Mouse (Mus musculus): Measurements from ENCODE around the gene Cdca7. TPM values are rescaled to one million over a fixed set of nuclear protein-coding genes. Genes with fewer than 3 reads are reported as not detected.

The Cdca7 gene
- polyA plus RNA-seq, 1 experiment from 2014 or later: 233 TPM

DNA sequence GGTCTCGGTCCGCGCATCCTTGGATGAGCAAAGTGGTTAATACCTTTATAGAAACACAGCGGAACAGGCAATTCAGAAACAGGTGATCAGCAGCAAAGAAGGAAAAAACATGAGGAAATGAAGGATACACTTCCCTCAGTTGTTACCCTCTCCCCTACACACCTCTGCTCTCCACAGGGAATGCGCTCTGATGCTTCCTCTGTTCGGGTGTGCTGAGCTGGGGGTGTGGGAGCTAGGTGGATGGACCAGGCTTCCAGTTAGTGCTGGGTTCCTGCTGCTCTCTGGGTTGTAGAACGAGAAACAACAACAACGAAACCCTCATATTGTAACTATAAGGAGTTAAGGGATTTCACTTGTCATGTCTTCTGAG lies 40.7 kb downstream of the Cdca7 start:
- no peak for ATAC-seq (replicated peaks; ENCODE audit: insufficient number of reproducible peaks, low FRiP score, low TSS enrichment, low read depth)

DNA sequence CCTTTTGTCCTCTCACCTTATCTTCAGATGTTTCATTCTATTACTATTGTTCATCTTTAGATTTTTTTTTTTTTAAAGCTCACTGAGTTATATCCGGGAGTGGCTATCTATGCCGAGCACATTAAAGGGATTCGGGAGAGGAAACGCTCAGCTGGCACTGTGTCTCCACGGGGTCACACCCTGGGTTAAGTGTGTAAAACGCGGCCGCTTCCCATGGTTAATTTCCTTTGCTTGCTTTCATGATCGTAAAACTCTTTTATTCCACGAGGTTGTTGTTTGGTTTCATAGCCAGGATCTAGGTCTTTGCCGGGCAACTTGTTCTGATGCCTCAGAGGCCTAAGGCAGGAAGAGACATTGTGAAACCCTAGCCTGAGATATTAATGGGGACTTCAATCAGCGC lies 48.1 kb downstream of the Cdca7 start:
- Histone ChIP-seq H3K4me3 (ENCODE audit: low read depth, low read length) (no peak overlapping the region), H3K9me3 (replicated peaks; ENCODE audit: control insufficient read depth, low read length) (no peaks in the 10 kb centered on the region), H3K9ac (replicated peaks; ENCODE audit: low read length) (no peak overlapping the region), H3K36me3 (replicated peaks; ENCODE audit: control insufficient read depth, insufficient read depth, low read depth, low read length) (no peaks in the 10 kb centered on the region), H3K27me3 (ENCODE audit: control insufficient read depth, insufficient read depth, low read length) (no peaks in the 10 kb centered on the region), H3K4me1 (ENCODE audit: control insufficient read depth, insufficient read depth, low read length) (no peaks in the 10 kb centered on the region), H3K4me2 (ENCODE audit: low read depth, low read length) (no peak overlapping the region), H3K27ac (replicated peaks; ENCODE audit: low read depth, low read length) (no peak overlapping the region)
- DNase-seq (ENCODE audit: low spot score) (no peak), ATAC-seq (replicated peaks; ENCODE audit: insufficient number of reproducible peaks, low FRiP score, low TSS enrichment, low read depth) (no peak)
- 67% methylated on average over 12 of the region's 12 CpGs for WGBS

More for the DNA sequence above, 40.7 kb downstream of the Cdca7 start:
- H3K9me3 ChIP-seq (replicated peaks; ENCODE audit: control insufficient read depth, low read length): no peaks in the 10 kb centered on the region
- no peaks in the 10 kb centered on the region; the same call in 1 of the 2 replicates for H3K4me1 ChIP-seq (ENCODE audit: control insufficient read depth, insufficient read depth, low read length)
- no peak overlapping the region for H3K4me3 ChIP-seq (ENCODE audit: low read depth, low read length)
- DNase-seq (ENCODE audit: low spot score): no peak
- 28% methylated on average over 8 of the region's 8 CpGs for WGBS
- H3K4me2 ChIP-seq (ENCODE audit: low read depth, low read length): no peak overlapping the region
- no peaks in the 10 kb centered on the region for H3K27me3 ChIP-seq (ENCODE audit: control insufficient read depth, insufficient read depth, low read length)
- H3K27ac ChIP-seq (replicated peaks; ENCODE audit: low read depth, low read length): no peak overlapping the region
- H3K36me3 ChIP-seq (replicated peaks; ENCODE audit: control insufficient read depth, insufficient read depth, low read depth, low read length): no peaks in the 10 kb centered on the region
- H3K9ac ChIP-seq (replicated peaks; ENCODE audit: low read length): no peak overlapping the region

DNA sequence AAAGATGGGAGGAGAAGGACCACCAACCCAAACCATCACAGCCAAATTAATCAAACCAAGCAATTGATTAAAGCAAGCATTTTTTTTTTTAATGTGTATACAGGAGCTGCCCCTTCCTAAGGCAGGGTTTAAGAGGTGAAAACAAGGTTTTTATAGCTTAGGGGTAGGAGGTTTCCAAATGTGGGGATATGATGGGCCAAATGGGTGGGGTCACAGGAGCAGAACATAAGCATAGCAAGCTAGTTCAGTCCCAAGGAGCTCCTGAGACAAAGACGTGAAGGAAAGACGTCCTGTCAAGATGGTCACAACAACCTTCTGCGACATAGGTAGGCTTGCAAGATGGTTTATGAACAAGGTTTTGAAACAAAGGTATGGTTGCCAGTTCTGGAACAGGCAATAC lies 49.6 kb downstream of the Cdca7 start:
- Histone ChIP-seq H3K4me3 (ENCODE audit: low read depth, low read length) (no peak overlapping the region), H3K9ac (replicated peaks; ENCODE audit: low read length) (no peak overlapping the region), H3K4me1 (ENCODE audit: control insufficient read depth, insufficient read depth, low read length) (no peaks in the 10 kb centered on the region), H3K27me3 (ENCODE audit: control insufficient read depth, insufficient read depth, low read length) (no peaks in the 10 kb centered on the region), H3K4me2 (ENCODE audit: low read depth, low read length) (no peak overlapping the region), H3K27ac (replicated peaks; ENCODE audit: low read depth, low read length) (no peak overlapping the region), H3K9me3 (replicated peaks; ENCODE audit: control insufficient read depth, low read length) (no peaks in the 10 kb centered on the region), H3K36me3 (replicated peaks; ENCODE audit: control insufficient read depth, insufficient read depth, low read depth, low read length) (no peaks in the 10 kb centered on the region)
- no peak for ATAC-seq (replicated peaks; ENCODE audit: insufficient number of reproducible peaks, low FRiP score, low TSS enrichment, low read depth)
- 85% methylated on average over 3 of the region's 3 CpGs for WGBS
- no peak for DNase-seq (ENCODE audit: low spot score)

DNA sequence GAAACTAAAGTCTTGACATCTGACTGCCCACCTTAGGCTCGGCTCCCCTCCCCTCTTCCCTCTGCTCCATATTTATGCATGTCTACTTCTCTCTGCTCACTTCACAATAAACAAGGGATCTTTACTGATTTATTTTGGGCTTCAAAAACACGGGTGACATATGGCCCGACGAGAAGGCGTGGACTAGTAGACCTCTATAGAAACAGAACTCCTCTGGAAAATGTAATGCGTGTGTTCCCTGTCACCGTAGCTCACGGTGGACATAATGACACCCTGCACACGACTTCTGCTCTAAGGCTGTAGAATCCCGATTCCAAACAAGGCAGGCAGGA lies 53.0 kb downstream of the Cdca7 start:
- DNase-seq (ENCODE audit: low spot score) (no peak), ATAC-seq (replicated peaks; ENCODE audit: insufficient number of reproducible peaks, low FRiP score, low TSS enrichment, low read depth) (no peak)
- Histone ChIP-seq H3K36me3 (replicated peaks; ENCODE audit: control insufficient read depth, insufficient read depth, low read depth, low read length) (no peaks in the 10 kb centered on the region), H3K4me1 (ENCODE audit: control insufficient read depth, insufficient read depth, low read length) (no peaks in the 10 kb centered on the region), H3K4me2 (ENCODE audit: low read depth, low read length) (no peak overlapping the region), H3K27me3 (ENCODE audit: control insufficient read depth, insufficient read depth, low read length) (no peaks in the 10 kb centered on the region), H3K9me3 (replicated peaks; ENCODE audit: control insufficient read depth, low read length) (no peaks in the 10 kb centered on the region), H3K9ac (replicated peaks; ENCODE audit: low read length) (no peak overlapping the region), H3K4me3 (ENCODE audit: low read depth, low read length) (no peak overlapping the region), H3K27ac (replicated peaks; ENCODE audit: low read depth, low read length) (no peak overlapping the region)
- 64% methylated on average over 10 of the region's 10 CpGs for WGBS

DNA sequence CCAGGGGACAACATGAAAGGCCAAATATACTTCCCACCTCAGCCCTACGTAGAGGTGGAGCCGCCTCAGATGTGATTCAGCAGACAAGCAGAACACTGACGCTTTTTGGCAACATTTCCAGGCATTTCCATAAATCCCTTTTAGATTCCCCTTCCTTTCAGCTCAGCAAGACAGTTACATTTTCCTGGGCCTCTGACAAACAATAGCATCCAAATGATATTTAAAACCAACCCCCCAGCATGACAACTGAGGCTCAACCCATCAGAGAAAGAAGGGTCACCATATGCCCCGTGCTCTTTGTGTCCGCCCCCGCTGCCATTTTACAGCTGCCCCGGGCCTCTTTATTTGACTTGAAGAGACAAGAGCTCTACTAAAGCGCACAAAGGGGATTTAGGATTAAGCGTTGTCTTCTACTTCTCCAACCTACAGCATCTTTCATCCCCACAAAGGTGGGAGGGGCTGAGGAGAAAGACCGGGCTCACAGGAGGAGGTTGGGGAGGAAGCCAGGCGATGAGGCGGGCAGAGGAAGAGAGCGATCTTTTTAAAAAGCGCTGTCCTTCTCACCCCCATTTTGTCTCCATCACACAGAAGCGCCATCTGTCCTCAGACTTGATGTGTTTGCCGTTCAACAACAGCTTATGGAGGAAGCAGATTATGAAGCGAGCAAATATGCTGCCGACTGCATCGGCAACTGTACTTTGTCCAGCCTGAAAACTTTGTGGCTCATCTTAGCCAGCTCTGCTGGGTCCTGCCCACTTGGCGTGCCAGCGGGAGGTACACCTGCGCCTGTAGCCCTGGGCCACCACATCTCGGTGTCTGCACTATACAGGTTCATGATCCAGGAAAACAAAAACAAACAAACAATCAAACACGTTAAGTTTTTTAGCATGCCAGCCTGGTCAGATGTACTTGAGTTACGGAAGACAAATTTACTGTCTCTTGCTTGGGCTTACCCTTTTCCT lies 53.7 kb downstream of the Cdca7 start:
- H3K27ac ChIP-seq (replicated peaks; ENCODE audit: low read depth, low read length): no peak overlapping the region
- WGBS: 33% methylated on average over 25 of the region's 25 CpGs

DNA sequence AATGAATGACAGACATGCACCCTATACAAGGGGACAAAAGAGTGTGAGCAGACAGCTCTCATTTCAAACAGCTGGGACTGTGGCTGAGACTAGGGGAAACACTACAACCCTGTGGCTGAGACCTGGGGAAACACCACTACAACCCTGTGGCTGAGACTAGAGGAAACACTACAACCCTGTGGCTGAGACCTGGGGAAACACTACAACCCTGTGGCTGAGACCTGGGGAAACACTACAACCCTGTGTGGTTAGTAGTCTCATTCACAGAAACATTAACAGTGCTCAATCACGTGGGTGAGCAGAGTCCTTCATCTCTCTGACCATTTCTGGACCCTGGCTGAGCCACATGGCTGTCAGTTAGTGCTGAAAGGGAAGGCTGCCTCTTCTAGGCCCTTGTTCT lies 59.9 kb downstream of the Cdca7 start:
- Histone ChIP-seq H3K4me1 (ENCODE audit: control insufficient read depth, insufficient read depth, low read length) (no peaks in the 10 kb centered on the region), H3K9ac (replicated peaks; ENCODE audit: low read length) (no peak overlapping the region), H3K27me3 (ENCODE audit: control insufficient read depth, insufficient read depth, low read length) (no peaks in the 10 kb centered on the region), H3K27ac (replicated peaks; ENCODE audit: low read depth, low read length) (no peak overlapping the region), H3K36me3 (replicated peaks; ENCODE audit: control insufficient read depth, insufficient read depth, low read depth, low read length) (no peaks in the 10 kb centered on the region), H3K4me3 (ENCODE audit: low read depth, low read length) (no peak overlapping the region), H3K4me2 (ENCODE audit: low read depth, low read length) (no peak overlapping the region), H3K9me3 (replicated peaks; ENCODE audit: control insufficient read depth, low read length) (no peaks in the 10 kb centered on the region)
- 60% methylated on average over 1 of the region's 1 CpGs for WGBS
- DNase-seq (ENCODE audit: low spot score): no peak
- no peak for ATAC-seq (replicated peaks; ENCODE audit: insufficient number of reproducible peaks, low FRiP score, low TSS enrichment, low read depth)

More for the DNA sequence above, 53.7 kb downstream of the Cdca7 start:
- Histone ChIP-seq H3K9ac (replicated peaks; ENCODE audit: low read length) (no peak overlapping the region; the same call in 1 of the 2 replicates), H3K9me3 (replicated peaks; ENCODE audit: control insufficient read depth, low read length) (no peaks in the 10 kb centered on the region), H3K4me3 (ENCODE audit: low read depth, low read length) (no peak overlapping the region), H3K4me2 (ENCODE audit: low read depth, low read length) (peak overlapping the region; percentile 28; the same call in 1 of the 2 replicates), H3K4me1 (ENCODE audit: control insufficient read depth, insufficient read depth, low read length) (no peaks in the 10 kb centered on the region), H3K36me3 (replicated peaks; ENCODE audit: control insufficient read depth, insufficient read depth, low read depth, low read length) (no peaks in the 10 kb centered on the region), H3K27me3 (ENCODE audit: control insufficient read depth, insufficient read depth, low read length) (no peaks in the 10 kb centered on the region)
- DNase-seq (ENCODE audit: low spot score) (peak; percentile 37), ATAC-seq (replicated peaks; ENCODE audit: insufficient number of reproducible peaks, low FRiP score, low TSS enrichment, low read depth) (no peak)

Other genes with a start within 250 kb of the Cdca7 start
- 8.6 and 8.8 TPM in 2 replicates for gene Map3k20, start 190.5 kb upstream of the Cdca7 start, polyA plus RNA-seq (2014; fragmentation: Nextera tagmentation; extraction: Ambion mirVana)

All from embryonic facial prominence, embryonic 11.5 days (tissue).